Mouse (Mus musculus): Measurements from ENCODE around the gene Nrp1.

The Nrp1 gene

DNA sequence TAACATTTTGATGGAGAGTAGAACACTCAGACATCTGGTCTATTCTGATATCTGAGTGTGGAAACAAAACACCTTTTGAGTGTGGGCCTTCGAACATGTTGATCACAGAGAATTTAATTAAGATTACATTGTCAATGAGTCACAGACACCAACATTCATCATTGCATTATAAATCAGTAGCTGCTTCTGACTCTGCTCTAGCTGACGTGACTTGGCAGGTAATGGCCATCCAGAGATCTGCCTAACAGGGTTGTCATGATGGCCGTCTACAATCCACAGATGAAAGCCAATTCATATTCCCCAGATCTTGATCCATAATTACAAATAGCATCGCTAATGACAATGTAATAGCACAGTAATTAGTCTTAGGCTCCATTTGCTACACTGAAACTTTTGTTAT is 140.4 kb downstream of the Nrp1 start:
- DNase-seq (ENCODE audit: low spot score in 2 of 2): no peak

DNA sequence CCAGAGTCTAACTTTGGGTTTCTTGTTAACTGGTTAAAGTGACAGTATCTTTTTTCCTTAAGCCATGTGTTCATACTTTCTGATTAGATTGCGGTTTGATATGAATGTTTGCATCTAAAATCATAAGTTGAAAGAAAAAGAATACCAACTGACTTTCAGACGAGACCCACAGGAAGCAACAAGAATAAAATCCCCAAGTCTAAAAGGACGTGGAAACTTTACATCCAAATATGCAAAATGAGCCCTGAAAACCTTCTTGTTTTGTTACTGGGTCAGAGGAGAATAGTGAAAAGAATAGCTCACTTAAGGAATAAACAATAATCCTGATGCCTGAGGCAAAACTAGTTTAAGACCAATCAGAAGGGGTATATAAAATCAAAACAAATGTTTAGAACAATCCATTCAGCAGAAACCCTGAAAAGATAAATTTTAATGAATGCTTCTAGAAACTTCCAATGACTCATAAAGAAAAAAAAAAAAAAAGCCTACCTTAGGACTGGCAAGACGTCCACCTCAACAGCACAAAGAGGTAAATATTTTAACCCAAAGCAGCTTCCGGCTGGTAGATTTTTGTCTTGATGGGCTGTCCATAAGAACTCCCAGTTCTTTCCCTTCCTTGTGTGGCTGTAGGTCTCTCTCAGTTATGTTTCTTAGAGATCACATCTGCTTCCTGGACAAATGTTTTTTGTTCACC is 145.9 kb downstream of the Nrp1 start:
- no peak for DNase-seq (ENCODE audit: low spot score in 2 of 2)

DNA sequence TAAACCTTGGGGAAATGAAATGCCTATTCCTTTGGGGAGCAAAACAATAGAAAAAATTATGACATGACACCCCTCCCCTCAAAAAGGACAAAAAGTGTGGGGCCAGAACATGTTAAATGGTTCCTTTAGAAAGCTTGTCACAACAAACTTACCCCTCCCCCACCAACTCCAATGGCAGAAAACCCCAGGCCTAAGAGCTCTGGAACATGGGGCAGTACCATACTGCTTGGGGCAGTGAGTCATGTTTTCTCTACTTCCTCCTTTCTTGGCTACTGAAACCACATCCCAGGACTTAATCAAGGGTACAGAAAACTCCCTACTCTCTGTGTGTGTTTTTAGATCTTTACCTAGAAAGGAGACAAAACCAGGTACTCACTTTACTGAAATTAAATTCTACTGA is 147.5 kb downstream of the Nrp1 start:
- no peak for DNase-seq (ENCODE audit: low spot score in 2 of 2)

DNA sequence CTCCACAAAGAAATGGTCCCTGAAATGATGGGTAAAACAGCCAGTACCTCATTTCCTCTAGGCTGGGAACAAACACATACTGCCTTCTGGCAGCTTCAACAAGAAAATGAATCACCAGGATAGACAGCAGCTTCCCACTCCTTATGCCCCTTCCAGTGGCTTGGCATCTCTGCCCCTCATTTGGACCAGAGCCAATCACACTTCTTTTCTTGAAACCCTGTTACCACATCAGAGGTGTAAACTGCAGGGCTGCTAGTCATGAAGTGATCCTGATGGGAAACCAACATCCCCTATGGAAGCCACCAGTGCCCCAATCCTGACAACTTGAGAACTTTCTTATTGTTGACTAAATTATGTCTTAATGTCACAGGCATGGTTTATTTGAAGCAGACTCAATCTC is 150.3 kb downstream of the Nrp1 start:
- DNase-seq (ENCODE audit: low spot score in 2 of 2): no peak

DNA sequence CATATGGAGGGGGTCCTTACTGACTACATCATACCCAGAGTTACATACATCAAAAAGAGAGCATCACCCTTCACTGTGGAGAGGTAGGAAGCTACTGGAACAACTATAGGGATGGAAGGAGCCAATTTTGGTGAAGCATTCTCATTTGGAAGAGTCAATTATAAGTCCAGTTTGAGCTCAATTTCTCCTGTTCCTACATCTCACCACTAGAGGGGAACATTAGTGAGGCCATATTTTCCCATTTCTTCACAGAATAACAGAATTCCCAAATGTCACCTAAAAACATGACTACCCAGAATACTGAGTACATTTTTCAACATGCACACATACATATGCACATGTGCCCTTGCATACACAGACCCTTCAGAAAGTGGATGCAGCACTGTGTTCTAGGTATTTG is 152.6 kb downstream of the Nrp1 start:
- no peak for DNase-seq (ENCODE audit: low spot score in 2 of 2)

DNA sequence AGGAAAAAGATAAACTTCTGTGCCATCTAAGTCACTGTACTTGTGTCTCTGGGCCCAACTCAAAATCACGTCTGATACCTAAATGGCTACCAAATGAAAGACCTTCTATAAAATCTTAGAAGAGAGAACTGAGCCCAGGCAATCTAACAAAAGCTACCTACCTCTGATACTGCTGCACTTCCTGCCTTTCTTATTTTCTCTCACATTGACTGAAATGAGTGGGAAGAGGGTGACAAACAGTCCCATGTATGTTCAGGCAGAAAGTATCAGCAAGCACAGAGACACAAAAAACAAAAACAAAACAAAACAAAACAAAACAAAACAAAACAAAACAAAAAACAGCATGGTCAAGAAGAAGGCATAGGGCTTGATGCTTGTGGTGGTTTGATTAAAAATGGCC is 153.3 kb downstream of the Nrp1 start:
- DNase-seq (ENCODE audit: low spot score in 2 of 2): no peak

DNA sequence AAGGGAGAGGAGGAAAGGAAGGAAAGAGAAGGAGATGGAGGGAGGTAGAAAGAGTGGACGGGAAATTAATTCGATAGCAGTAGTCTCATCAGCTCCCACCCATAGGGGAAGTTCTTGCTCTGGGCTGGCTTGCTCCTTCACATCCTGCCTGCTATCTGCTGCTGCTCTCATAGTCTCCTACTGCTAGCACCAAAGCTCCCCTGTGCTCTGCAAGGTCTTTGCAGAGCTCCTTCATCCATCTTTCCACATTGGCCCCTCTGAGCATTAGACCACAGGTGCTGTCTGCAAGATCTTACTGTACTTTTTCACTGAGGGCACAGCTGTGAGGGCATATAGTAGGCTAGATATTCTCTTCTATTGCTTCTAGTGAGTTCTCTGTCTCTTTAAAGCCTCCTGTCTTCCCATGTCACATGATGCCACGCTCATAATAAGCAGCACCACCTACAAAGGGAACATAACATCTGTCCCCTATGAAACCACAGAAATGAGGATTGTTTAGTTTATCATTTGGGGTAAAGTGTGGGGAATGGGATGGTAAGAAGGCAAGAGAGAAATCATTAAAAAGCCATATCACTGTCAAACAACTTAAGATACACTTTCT is 158.5 kb downstream of the Nrp1 start:
- peak in 1 of 2 experiments; percentile 10 for DNase-seq (ENCODE audit: low spot score in 2 of 2)

DNA sequence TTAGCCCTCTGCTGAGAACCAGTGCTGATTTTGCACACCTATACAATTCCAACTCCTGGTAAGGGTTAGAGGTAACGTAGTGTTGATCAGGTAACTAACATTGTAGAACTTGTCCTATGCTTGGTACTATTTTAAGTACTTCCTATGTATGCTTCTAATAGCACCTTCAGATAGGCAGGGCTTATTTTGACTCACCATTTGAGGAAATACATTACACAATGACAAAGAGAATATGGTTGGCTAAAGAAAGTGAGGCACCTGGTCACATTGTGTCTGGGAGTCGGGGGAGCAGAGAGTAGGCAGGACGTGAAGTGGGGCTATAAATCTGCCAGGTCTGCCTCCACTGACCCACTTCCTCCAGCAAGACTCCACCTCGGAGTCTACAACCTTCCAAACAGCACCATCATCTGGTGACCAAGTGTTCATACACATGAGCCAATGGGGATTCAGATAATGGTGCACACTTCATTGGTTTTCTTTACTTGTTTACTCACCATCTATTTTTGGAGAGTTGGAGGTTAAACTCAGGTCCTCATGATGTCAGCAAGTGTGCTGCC is 159.2 kb downstream of the Nrp1 start:
- no peak for DNase-seq (ENCODE audit: low spot score in 2 of 2)

DNA sequence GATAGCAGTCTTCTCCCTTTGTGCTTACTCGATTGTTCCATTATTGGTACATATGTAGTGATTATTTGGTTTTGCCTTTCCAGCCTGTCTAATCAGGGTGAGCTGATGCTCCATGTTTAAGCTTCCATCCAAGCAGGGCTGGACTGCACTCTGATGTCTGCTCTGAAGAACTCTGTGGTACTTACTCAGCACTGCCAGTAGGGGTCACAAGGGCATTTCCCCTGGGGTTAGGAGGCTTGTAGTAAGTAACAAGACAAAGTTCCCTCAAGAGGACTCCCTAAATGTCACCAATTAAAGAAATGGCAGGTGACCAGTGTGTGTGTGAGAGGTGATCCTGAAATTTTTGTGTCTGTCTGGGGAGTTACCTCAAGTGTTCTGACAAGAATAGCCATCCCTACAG is 161.0 kb downstream of the Nrp1 start:
- peak; percentile 11 to 53 for DNase-seq (ENCODE audit: low spot score in 2 of 2)

DNA sequence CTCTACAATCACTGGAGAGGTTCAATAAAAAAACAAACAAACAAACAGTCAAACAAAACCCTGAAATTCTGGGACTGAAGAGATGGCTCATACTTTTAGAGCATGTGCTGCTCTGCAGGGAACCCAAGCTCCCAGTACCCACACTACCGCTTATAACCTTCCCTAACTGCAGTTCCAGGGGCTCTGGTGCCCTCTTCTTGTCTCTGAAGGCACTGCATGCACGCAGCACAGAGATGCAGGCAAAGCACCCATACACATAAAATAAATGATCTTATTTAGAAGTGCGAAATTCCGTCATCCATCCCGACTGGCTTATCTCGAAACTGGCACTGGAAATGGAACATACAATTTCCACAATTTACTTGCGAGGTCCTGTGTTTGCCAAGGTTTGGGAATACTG is 165.4 kb downstream of the Nrp1 start:
- peak in 1 of 2 experiments; percentile 43 for DNase-seq (ENCODE audit: low spot score in 2 of 2)

DNA sequence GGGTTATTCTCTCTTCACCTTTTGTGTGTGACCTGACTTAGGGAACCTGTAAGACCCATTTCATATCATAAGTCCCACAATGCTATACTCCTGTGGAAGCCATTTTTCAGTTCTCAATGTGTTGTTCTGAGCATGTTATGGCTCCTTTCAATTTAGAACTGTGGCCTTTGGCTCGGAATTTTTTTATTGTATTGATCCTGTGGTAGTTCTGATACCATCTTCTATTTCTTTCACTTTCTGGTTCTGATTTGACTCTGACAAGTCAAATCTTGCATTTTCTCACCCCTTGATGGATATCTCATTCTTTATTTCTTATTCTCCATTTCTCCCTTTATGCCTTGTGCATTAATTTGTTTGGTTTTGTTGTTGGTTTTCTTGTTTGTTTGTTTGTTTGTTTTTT is 167.5 kb downstream of the Nrp1 start:
- DNase-seq (ENCODE audit: low spot score in 2 of 2): no peak

DNA sequence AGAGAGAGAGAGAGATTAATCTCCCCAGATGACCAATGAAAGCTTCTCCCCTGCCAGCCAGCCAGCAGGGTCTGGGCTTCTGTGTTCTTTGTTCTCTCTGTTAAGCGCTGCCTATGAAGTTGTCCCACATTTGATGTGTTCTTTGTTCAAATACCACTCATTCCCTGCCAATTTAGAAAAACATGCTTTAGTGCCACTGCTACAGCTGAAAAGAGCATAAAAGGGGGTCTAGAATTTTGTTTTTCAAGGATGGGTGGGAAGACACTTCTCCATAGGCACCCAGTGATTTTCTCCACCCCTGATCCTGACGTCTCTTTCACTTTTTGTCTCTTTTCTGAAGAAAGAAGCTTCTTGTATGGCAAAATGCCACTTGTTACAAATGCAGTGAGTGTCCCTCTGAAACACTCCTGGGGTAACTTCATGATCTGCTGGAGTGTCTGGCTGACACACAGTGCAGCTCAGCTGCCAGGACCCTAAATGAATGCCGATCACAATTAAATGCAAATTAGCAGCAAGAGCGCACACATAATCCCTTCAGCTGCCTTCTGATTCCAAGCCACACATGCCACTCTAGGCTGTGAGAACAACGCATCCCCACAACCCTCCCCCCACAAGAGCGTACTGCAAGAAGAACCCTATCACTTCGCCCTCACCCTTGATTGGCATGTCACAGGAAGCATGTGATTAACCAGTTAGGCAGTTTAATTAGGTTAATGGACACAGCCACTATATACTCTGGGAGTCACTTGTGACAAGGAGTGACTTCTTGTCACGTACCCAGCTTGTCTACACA is 170.4 kb downstream of the Nrp1 start:
- DNase-seq (ENCODE audit: low spot score in 2 of 2): no peak

DNA sequence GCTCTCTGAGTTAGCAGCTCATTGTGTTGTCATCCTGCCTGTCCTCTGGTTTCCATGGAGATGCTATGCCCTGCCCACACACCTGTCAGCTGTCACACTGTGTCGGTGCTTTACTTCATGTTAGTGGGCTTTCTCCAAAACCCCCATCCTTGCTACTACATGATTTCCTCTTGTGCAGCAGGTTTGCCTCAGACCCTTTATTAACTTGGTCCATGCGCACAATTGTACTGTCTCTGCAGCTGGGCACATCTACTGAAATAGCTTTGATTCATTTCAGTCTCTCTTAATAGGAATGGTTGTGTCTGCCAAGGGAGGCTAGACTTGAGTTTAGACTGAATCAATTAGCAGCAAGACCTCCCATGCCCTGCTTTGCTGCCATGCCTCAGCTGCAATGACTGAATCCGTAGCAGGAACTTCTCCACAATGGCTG is 176.1 kb downstream of the Nrp1 start:
- peak; percentile 47 to 53 for DNase-seq (ENCODE audit: low spot score in 2 of 2)

DNA sequence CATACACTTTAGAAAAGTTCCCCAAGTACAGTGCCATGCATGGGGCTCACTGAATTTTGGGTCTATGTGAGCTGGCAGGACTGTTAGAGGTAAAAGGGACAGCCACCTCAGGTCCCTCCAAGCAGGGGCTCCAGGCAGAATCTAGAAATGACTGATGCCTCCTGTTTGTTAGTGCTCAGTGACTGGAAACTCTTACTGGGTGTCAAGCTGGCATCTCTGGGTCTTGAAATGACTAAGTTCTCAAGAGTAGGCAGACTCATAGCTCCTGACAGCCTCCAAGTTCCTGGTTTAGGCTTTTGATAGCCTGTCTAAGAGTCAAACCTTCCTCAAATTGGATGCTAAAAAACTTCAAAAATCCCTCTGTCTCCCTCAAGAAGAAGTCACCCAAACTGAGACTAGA is 177.3 kb downstream of the Nrp1 start:
- DNase-seq (ENCODE audit: low spot score in 2 of 2): no peak

DNA sequence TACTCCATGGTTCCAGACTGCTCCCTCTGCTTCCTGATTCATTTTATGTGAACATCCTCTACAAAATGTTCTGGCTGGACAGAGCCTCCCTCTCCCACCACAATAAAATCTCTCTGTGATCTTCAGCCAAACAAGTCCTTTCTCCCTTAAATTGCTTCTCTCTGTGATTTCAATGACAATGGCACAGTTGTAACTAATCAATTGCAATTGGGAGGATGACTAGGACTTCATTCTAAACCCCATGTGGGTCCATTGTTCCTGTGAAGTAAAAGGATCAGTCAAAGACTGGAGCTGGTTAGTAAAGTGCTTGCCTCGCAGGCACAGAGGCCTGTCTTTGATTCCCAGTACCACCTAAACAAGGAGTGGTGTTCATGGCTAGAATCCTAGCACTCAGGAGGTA is 180.0 kb downstream of the Nrp1 start:
- DNase-seq (ENCODE audit: low spot score in 2 of 2): no peak

DNA sequence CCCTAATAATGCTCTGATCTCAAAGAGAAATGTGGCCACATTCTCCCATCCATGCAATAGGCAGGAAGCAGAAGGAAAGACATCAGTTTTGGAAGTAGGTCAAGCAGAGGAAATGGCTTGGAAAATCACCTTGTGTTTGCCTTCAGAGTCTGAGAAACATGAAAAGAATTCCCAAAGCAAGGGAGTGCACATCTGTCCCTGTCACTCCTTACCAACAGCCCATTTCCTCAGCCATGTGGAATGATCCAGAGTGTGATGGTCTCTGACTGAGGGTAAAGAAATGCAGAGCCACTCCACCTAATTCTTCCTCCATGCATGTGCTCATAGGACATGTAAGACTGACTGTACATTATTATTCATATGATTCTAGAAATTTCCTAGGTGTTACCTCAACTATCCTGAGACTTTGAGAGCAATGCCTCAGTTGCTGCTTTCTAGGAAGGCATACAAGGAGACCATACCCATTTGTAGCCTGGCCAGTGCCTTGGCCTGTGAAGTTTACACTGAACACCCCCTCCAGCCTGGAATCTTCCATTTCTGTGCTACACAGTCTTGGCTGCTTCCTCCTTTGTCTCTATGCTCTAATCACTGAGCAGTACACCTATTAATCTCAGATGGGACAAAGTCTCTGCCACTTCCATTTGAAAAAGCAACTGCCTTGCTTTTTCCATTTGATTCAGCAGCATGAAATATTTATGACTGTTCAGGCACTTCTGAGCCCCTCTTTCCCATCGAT is 183.1 kb downstream of the Nrp1 start:
- DNase-seq (ENCODE audit: low spot score in 2 of 2): no peak

DNA sequence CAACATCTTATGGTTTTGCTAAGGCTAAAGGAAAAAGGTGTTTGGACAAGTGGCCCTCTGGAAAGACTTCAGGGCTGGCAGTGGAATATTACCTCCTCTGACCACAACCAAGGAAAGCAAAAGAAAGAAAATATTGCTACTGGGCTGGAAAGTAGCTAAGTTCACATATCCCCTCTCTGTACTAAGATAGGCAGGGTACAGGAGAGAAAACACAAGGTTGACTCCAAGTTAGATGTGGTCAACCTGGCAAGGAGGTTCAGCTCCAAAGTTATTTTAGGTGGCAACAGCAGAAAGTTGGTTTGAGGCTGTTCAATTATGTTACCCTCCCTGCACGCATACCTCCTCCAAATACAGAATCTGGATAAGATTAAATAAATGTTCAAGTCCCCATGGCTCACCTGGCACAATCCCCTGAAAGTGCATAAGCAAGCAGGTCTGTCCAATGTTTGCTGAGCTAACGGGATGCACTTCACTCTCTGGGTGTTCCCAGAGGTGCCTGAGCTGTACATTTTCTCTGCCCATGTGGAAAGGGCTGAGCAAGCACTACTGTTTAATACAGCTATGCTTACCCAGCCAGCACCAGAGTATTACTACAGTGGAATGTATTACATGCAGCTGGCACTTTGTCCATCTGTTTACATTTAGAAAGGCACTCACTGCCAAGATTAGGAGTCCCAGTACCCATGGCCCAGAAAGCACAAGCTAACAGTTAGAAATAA is 185.9 kb downstream of the Nrp1 start:
- no peak for DNase-seq (ENCODE audit: low spot score in 2 of 2)

DNA sequence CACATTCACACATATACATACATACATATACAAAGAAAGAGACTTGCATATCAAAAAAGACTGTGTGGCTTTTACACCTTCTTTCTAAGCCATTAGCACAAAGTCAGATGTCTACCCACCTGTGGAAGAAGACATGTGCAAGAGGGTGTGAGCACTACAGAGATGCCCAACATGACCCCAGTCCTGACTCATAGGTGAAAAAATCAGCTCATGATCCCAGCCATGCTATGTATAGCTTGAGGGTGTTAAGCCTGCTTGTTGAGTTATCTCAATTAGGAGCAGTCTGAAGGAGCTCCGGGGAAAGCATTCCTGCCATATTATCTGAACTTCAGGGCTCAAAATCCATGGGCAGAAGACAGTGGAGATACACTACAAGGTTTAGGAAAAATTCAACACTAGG is 187.9 kb downstream of the Nrp1 start:
- no peak for DNase-seq (ENCODE audit: low spot score in 2 of 2)

DNA sequence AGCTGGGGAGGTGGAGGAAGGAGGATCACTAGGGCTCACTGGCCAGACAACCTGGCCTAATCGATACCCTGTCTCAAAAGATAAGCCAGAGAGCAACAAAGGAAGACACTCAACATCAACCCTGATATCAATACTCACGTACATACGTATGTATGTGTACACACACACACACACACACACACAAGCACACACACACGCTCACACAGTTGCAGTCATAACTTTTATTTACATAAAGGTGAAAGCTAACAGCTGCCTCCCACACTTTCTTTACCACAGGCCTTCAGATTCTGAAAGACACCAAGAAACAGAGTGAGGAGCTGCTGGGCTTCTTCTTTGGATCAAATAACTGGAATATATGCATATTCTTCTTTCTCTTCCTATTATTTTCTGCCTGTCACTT is 189.0 kb downstream of the Nrp1 start:
- no peak for DNase-seq (ENCODE audit: low spot score in 2 of 2)

DNA sequence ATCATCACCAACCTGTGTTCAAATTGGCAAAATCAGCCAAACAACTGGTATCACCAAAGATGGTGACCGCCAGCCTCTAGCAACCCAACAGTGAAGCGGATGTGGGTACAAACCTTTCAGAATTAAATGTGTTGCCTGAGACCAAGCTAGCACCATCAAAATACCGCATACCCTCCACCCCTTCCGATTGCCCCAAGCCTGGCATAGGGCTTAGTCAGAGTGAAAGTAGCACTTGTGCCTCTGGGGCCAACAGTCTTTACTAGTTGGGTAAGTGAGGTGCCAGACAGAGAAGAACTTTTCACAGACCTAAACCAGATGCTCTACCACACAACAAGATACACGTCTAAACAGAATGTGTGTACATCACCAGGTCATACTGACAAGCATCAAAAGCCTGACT is 191.3 kb downstream of the Nrp1 start:
- DNase-seq (ENCODE audit: low spot score in 2 of 2): no peak

DNA sequence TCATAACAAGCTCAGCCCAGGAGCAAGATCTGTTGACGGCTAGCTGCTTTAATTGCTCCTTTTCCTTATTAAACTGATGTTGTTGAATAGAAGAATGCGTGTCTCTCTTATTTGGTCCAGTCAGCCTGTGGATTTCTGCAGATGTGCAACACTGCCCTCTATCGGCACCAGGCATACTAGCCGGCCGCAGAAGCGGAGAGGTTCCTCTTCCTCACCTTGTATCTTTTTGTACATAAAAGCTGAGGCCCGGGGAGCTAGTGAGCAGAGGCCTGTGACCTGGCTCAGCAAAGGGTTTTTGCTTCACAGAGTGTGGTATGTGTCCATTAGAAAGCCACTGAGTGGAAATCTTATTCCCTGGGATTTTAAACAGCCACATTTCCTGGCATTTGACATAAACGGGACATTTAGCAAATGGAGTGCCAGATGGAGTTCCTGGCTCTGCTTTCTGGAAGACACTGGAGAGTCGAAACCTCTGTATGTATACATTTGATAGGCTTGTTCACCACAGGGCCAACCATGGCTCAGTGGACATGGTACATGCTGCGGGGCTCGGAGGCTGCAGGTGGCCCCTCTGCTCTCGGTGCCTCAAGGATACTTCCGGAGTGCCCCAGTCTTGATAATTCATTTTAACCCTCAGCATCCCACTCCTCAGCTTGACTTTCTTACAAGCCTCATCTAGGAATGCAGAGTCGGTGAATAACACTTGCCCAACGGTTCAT is 193.2 kb downstream of the Nrp1 start:
- DNase-seq (ENCODE audit: low spot score in 2 of 2): peak; percentile 47 to 76

Measured in thymus, postnatal 10 days (tissue).